Mouse (Mus musculus) liver, postnatal 0 days (tissue): ENCODE results near the gene Acaca. TPM values are rescaled to one million over a fixed set of nuclear protein-coding genes. Genes with fewer than 3 reads are reported as not detected.

Source experiments
- ATAC-seq: fragments of 200-750 bp; cut with Nextera tagmentation; 2 replicates; pipeline ENCODE4 v1.8.0; 2017; ENCODE audit warnings: mild to moderate bottlenecking, moderate library complexity
- DNase-seq: peaks from one replicate; pipeline ENCODE4 v3.0.0-alpha.2; 2016
- H3K27ac ChIP-seq: fragments of 300-500 bp; sonication (generic); 2 replicates; pipeline ENCODE4 v1.5.1; 2014; ENCODE audit warnings: antibody characterized with exemption, moderate library complexity, mild to moderate bottlenecking, low read depth
- H3K27me3 ChIP-seq: fragments of 300-500 bp; sonication (generic); 2 replicates; pipeline ENCODE4 v1.6.1; 2014; ENCODE audit warnings: low read length, control low read depth, mixed read lengths; ENCODE audit not compliant: insufficient read depth
- H3K36me3 ChIP-seq: fragments of 300-500 bp; sonication (generic); replicated peaks from 2 replicates; pipeline ENCODE4 v1.6.1; 2014; ENCODE audit warnings: mild to moderate bottlenecking, control low read depth, low read length, moderate library complexity, mixed read lengths; ENCODE audit not compliant: insufficient read depth
- H3K4me1 ChIP-seq: fragments of 300-500 bp; sonication (generic); 2 replicates; pipeline ENCODE4 v1.6.1; 2014; ENCODE audit warnings: antibody characterized with exemption, mild to moderate bottlenecking, control low read depth; ENCODE audit not compliant: insufficient read depth
- H3K4me2 ChIP-seq: fragments of 300-500 bp; sonication (generic); 2 replicates; pipeline ENCODE4 v1.6.1; 2014; ENCODE audit warnings: low read depth, mild to moderate bottlenecking, low read length, moderate library complexity, mixed read lengths
- H3K4me3 ChIP-seq: fragments of 300-500 bp; sonication (generic); 2 replicates; pipeline ENCODE4 v1.5.1; 2014; ENCODE audit warnings: low read depth, low read length
- H3K9ac ChIP-seq: fragments of 300-500 bp; sonication (generic); replicated peaks from 2 replicates; pipeline ENCODE4 v1.6.1; 2014; ENCODE audit warnings: mild to moderate bottlenecking, moderate library complexity
- H3K9me3 ChIP-seq: fragments of 300-500 bp; sonication (generic); 2 replicates; pipeline ENCODE4 v1.6.1; 2016; ENCODE audit warnings: mild to moderate bottlenecking, control low read depth, low read length, mixed read lengths
- CTCF ChIP-seq: sonication (generic); IDR thresholded peaks from 2 replicates; pipeline ENCODE4 v1.5.1; 2016; ENCODE audit warnings: antibody characterized with exemption, low read depth
- EP300 ChIP-seq: IDR thresholded peaks from 2 replicates; pipeline ENCODE4 v1.6.1; 2016; ENCODE audit warnings: antibody characterized with exemption, low read depth, mild to moderate bottlenecking
- WGBS: fragments of 180-500 bp; shearing (Covaris S2); extraction: QIAGEN DNeasy Blood & Tissue Kit; methylation state at CpG from one replicate; pipeline ENCODE4 v1.1.7; 2014; ENCODE audit not compliant: insufficient replicate concordance; 5-methylcytosine and 5-hydroxymethylcytosine counted together
- polyA plus RNA-seq: library from polyadenylated mRNA; unstranded; fragments of >200 nt; fragmentation: Nextera tagmentation; extraction: Ambion mirVana; gene quantifications from 2 replicates; pipeline ENCODE4 v1.2.1, GENCODE M21; 2015

Acaca gene
- polyA plus RNA-seq, 1 experiment from 2014 or later: 2.0 TPM

DNA sequence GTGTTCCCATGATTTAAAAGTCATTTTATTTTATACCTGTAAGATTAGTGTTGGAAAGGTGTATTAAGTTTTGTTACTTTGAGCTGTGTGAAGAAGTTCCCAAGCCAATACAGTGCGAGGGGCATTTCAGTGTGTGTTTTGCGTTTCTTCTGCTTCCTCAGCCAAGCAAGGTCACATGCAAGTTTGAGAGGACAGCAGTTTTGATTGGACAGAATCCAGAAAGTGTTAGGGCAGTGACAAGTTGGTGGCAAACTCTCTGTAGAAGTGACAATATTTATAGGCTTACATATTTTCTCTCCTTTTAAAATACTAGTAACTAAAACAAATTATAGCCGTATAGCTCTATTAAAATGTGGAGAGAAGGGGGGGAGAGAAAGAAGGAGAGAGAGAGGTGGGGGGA lies 161.3 kb downstream of the Acaca start:
- 65% methylated on average over 3 of the region's 3 CpGs for WGBS
- Histone ChIP-seq H3K36me3 (peaks cover 4% of the 10 kb centered on the region; the same call in 1 of the 2 replicates), H3K4me2 (no peak overlapping the region), H3K27me3 (no peaks in the 10 kb centered on the region), H3K4me3 (no peak overlapping the region), H3K9me3 (no peaks in the 10 kb centered on the region), H3K9ac (no peak overlapping the region), H3K27ac (no peak overlapping the region), H3K4me1 (no peaks in the 10 kb centered on the region)
- TF ChIP-seq EP300 (no peak), CTCF (no peak)
- ATAC-seq: no peak
- DNase-seq: no peak

DNA sequence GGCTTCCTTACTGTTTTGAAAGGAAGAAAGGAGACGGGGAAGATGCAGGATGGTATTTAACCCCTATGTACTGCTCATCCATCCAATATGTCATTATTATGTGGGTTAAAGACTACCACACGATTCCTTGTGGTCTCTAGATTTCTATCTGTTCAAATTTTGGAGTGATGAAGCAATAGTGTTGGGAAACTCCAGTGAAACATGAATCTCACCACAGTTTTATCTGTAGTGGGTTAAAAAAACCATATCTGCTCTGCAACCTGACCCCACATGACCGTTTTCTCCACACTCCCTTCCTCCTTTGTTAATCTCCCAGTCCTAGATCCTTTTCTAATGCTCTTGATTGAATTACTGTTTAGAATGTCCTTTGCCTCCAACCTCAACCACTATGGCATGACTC lies 163.1 kb downstream of the Acaca start:
- 47% methylated on average over 3 of the region's 3 CpGs for WGBS
- H3K36me3 ChIP-seq: peaks cover 8% of the 10 kb centered on the region; the same call in 1 of the 2 replicates
- no peaks in the 10 kb centered on the region for H3K27me3 ChIP-seq
- DNase-seq: no peak
- H3K27ac ChIP-seq: no peak overlapping the region
- H3K4me1 ChIP-seq: no peaks in the 10 kb centered on the region
- no peaks in the 10 kb centered on the region for H3K9me3 ChIP-seq
- H3K9ac ChIP-seq: no peak overlapping the region
- no peak overlapping the region for H3K4me2 ChIP-seq
- H3K4me3 ChIP-seq: no peak overlapping the region
- ATAC-seq: no peak
- no peak for TF ChIP-seq EP300
- no peak for TF ChIP-seq CTCF

DNA sequence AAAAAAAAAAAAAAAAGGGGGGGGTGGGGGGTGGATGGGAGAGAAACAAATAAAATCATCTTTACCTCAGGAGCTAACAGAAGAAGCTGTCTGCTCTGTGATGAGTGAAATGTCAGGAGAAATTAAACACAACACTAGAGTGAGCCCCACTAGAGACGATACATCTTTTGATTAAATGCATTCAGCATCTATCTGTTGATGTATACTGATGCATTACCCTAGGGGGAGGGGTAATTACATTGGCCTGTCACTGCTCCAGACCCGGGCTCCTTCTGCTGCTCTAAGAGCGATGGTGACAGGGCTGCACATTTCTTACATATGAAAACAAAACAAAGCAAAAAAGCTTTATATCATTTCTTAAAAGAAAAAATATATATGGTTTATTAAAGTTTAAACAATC lies 163.8 kb downstream of the Acaca start:
- H3K4me1 ChIP-seq: no peaks in the 10 kb centered on the region
- ATAC-seq: no peak
- no peak overlapping the region for H3K4me3 ChIP-seq
- no peak overlapping the region for H3K9ac ChIP-seq
- no peak for DNase-seq
- peaks cover 8% of the 10 kb centered on the region; the same call in 1 of the 2 replicates for H3K36me3 ChIP-seq
- H3K4me2 ChIP-seq: no peak overlapping the region
- H3K9me3 ChIP-seq: no peaks in the 10 kb centered on the region
- no peaks in the 10 kb centered on the region for H3K27me3 ChIP-seq
- H3K27ac ChIP-seq: no peak overlapping the region
- no peak for TF ChIP-seq EP300
- no peak for TF ChIP-seq CTCF
- 91% methylated on average over 3 of the region's 3 CpGs for WGBS

DNA sequence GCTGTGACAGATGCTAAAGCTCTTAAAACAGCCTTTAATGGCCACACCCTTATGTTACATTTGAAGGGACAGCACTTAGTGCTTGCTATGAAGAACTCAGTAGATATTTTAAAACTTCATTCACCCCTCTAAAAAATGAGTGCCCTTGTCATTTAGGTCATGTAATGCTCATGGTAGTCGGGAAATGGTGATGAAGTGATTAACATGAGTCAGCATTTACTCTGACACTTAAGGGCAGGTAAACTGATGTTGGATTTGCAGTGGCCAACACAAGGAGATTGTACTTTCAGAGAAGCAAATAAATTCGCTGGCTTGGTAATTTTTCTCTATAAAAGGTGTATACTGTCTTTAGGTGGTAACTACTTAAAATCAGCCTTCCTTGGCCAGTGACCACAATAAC lies 166.9 kb downstream of the Acaca start:
- ATAC-seq: no peak
- no peaks in the 10 kb centered on the region for H3K27me3 ChIP-seq
- WGBS: 82% methylated on average over 2 of the region's 2 CpGs
- H3K27ac ChIP-seq: no peak overlapping the region
- H3K9me3 ChIP-seq: no peaks in the 10 kb centered on the region
- no peak for DNase-seq
- TF ChIP-seq CTCF (no peak), EP300 (no peak)
- H3K36me3 ChIP-seq: peaks cover 8% of the 10 kb centered on the region
- H3K4me1 ChIP-seq: no peaks in the 10 kb centered on the region
- H3K9ac ChIP-seq: no peak overlapping the region
- H3K4me2 ChIP-seq: no peak overlapping the region
- no peak overlapping the region for H3K4me3 ChIP-seq

DNA sequence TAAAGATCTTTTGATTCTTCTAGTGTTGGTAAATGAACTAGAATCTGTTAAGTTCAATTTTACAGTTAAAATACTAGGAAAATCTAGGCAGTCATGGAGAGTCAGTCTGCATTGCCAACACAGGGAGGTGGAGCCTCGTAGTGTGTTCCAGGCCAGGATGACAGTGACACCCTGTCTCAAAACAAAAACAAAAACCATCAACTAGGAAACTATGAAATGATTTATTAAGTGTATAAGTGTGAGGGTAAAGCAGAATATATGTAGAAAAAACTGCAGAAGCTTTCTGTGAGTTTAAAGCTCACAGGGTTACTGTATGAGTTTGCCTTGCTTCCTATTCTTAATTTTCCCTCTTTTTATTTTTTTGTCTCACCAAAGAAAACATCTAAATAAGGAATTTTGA lies 176.0 kb downstream of the Acaca start:
- no peak overlapping the region for H3K4me3 ChIP-seq
- DNase-seq: no peak
- no peak for ATAC-seq
- H3K4me2 ChIP-seq: no peak overlapping the region
- no peak overlapping the region for H3K9ac ChIP-seq
- peaks cover 12% of the 10 kb centered on the region for H3K36me3 ChIP-seq
- WGBS: 88% methylated on average over 1 of the region's 1 CpGs
- no peak for TF ChIP-seq EP300
- no peaks in the 10 kb centered on the region for H3K9me3 ChIP-seq
- no peaks in the 10 kb centered on the region for H3K4me1 ChIP-seq
- no peaks in the 10 kb centered on the region for H3K27me3 ChIP-seq
- no peak overlapping the region for H3K27ac ChIP-seq

DNA sequence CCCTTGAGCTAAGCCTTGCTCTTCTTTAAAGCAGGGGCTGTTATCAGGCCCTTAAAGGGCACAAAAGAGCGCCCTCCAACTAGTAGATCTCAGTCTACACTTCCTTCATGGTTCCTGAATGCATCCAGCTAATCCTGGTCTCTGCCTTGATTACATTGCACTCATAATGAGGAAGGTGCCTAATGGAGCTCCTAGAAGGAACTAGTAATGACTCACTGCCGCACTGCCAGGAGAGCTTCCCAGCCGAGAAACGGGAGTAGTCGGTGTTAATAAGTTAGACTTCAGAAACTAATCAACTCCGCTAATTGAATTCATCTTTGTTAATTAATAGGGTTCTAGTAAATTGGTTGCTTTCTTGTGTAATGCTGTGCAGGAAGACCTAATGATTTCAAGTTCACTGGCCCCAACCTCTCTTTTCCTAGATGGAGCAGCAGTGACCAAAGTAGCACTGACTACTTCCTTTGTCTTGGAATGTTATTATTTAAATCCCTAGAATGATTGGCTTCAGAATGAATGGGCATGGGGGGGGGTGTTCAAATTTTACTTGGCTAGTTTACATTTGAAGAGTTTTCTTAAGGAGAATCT lies 176.8 kb downstream of the Acaca start:
- H3K27me3 ChIP-seq: no peaks in the 10 kb centered on the region
- H3K4me3 ChIP-seq: no peak overlapping the region
- 89% methylated on average over 6 of the region's 6 CpGs for WGBS
- H3K36me3 ChIP-seq: peaks cover 10% of the 10 kb centered on the region
- no peaks in the 10 kb centered on the region for H3K9me3 ChIP-seq
- DNase-seq: no peak
- no peak overlapping the region for H3K9ac ChIP-seq
- H3K4me2 ChIP-seq: no peak overlapping the region
- no peaks in the 10 kb centered on the region for H3K4me1 ChIP-seq
- no peak for TF ChIP-seq EP300
- ATAC-seq: no peak
- H3K27ac ChIP-seq: no peak overlapping the region
